Mouse (Mus musculus) liver, adult 2 months (tissue): ENCODE measurements at regions not wholly inside any gene's neighbourhood (a gene's known extent, or its start where the extent isn't known, plus 50 kb on each side); places are given as distances from the start of the nearest gene placed in this dataset.

Source experiments
- CTCF ChIP-seq: fragments of 200-500 bp; IDR thresholded peaks from 2 replicates; pipeline ENCODE4 v1.5.1; 2011; ENCODE audit warnings: low read depth, low read length, control low read depth
- POLR2A ChIP-seq: fragments of 200-500 bp; IDR thresholded peaks from 2 replicates; pipeline ENCODE4 v1.6.1; 2011; ENCODE audit warnings: low read length, control low read depth; ENCODE audit not compliant: insufficient read depth; ENCODE audit errors: extremely low read depth

DNA sequence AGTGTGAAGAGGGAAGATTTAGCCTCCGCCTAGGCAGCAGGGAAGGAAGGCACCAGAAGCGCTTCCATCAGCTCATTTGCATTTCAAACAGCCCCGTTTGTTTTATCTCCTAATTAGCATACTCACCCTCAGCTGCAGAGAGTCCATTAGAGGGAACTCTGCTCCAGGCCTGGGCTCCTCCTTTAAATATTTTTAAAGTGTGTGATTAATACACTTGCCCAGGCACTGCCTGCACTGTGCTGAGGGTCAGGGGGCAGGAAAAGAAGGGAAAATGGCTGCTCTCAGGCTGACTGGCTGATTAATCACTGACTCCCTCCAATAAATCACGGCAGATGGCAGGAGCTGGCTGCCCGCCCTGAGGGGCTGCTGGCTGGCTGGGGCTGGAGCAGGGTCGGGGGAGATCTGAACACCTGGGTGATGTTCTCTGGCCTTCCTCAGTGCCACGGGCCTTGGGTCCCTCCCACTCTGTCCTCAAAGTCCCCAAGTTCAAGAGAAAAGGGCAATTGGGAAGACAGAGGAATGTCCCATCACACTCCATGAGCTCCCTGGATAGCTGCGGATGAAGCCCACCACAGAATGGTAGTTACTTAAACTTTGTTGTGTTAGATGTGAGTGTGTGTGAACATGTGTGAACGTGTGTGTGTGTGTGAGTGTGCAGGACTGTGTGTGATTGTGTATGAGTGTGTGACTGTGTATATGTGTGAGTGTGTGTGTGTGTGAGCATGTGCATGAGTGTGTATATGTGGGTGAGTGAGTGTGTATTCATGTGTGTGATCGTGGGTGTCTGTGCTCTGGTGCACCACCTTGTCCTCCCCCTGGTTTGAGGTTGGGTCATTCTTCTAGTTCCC is 149.1 kb downstream of the Tfcp2l1 start:
- TF ChIP-seq CTCF (no peak), POLR2A (no peak)
